Mouse (Mus musculus): ENCODE data around the gene Tmem35b.

DNA sequence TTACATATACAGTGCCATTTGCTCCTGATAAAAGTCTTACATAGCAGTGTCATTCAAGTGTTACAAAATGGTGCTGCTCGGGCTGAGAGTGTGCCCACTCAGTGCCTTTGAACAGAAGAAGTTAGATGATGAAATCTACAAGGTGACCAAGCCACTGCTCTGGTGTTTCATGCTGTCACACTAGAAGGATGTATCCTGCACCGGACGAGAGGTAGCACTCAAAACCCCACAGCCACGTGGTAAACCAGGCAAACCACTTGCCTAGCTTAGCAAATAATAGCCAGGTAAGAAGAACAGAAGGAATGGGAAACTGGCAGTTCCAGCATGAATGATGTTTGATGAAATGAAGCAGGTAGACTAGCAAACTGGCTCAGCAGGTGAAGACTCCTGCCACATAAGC is 12.9 kb upstream of the Tmem35b start:
- TF ChIP-seq POLR2A (IDR thresholded peaks at IDR 0.05; ENCODE audit: insufficient read length, low read depth) (no peak), TCF12 (IDR thresholded peaks at IDR 0.05; ENCODE audit: insufficient read depth, poor library complexity, severe bottlenecking) (no peak), MYOG (IDR thresholded peaks at IDR 0.05; ENCODE audit: control insufficient read depth in 1 of 3, insufficient read depth in 1 of 3, insufficient read length in 2 of 3, low read depth in 2 of 3) (no peak)

Measured in myocyte (in vitro differentiated cells).